Mouse (Mus musculus) CH12F3 (cell line): ENCODE data around the gene Mmachc.

Experiments used
- in situ Hi-C: fragments of 300-500 bp; cut with MboI; formaldehyde crosslinking; loops from 2 replicates; pipeline ENCODE4 v1.14.3; 2020; ENCODE audit warnings: low sequenced_read_pairs

The Mmachc gene

DNA sequence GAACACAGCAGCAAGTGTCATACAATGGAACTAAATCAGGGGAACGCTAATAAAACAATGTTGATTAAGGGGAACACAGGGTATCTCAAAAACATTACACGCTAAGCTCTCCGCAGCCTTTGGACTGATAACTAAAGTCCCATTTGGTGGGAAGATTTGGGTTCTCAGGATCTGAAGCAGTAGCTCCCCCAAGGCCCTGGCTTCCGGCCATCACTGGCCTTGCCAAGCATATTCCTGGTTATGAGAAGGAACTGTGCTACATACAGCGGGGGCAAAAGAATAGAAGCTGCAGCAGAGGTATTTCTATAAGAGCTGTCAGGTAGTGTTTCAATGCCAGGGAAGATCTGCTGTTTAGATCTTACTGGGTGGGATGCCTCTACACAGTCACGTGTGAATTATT is 55.0 kb downstream of the Mmachc start:
- in situ Hi-C loops = no loop called here
